Mouse (Mus musculus): Measurements from ENCODE around the gene Klhl13.

Klhl13 gene

DNA sequence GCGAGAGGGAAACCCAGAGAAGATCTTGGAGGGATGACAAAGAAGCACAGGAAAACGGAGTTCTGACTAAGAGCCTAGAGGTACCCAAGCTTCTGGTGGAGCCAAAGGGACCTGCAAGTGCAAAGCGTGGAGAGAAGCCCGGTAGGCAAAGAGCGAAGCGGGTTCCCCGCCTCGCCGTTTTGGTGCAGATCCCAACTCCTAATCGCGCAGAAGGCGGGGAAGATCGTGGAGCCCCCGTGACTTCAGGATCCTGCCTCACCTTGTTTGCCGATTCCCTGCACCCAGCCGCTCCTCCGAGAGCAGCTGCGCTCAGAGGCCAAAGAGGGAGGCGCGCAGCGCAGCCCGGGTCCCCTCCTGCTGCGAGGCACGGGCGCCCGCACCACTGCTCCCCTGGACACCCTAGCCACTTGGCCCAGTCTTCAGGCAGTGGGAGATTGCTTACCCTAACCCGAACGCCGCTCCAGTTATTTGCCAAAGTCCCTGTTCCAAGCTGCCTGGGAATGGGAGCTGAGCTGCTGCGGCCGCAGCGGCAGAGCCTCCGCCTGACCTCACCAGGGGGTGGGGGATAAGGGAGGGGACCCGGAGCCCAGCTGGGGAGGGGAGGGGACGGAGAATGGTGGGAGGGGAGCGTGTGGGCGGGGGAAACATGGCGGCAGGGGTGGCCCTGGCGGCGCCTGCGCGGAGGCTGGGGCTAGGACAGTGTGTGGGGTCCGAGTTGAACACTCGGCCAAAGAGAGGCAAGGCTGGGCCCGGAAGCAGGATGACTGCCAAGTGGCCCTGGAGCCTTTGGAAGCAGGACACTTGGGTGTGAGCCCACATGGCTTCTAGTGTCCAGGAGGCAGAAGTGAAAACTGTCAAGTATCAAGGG lies at the start of gene Klhl13:
Gene Klhl13, minus strand, starts transcription at position 569 of the 868 bp plus-strand sequence.
- DNase-seq (ENCODE audit: low spot score in 2 of 2): peak; percentile 10 to 20

DNA sequence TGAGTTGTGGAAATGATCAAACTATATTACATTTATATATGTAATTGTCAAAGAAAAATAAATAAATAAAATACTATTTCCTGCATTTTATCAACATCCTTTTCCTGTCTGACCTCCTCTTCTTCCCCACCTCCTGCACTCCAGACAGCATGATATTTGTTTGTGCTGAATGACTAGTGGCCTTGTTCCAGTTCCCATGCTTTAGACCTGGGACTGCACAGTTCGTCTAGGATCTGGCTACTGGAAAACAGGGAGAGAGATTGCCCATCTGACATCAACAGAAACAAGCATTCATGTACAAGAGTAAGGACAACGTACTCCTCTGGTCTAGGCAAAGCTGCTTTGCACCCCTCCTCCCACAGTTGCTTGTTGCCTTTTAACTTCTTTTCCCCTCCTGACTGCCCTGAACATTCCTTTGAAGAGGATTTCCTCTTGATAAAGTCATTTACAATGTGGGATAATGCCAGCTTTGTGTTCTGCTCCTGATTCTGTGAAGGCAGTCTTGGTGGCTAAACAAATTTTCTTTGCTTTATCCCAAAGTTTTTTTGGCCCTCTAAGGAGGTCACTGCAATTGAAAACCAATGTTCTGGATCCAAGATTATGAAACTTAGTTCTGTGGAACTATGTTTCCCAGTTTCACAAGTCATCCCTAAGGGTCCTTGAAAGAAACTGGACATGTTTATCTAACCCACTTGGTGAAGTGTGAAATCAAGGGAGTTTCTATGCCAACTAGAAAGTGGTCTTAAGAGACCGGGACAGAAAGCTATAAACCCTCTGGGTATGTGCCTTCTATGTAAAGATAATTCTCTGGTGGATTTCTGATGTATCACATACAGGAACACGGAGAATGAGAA lies 44.6 kb upstream of the Klhl13 start:
- DNase-seq (ENCODE audit: low spot score in 2 of 2): no peak

DNA sequence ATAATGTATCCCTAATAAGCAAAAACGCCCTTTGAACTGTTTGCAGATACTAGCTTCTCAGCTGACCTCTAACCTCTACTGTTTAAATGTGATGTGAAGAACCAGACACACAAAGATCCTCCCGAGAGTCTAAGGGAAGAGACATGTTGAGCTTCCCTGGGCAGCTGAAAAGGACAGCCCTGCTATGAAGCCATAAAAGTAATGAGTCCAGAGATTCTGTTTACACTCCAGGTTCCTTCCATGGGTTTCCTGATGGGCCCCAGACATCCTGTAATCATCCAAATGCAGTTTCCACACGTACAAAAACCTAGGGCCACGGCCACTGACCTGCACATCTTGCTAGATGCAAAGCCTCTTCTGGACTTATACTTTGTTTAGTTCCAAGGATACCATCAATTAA lies 23.8 kb upstream of the Klhl13 start:
- no peak for DNase-seq (ENCODE audit: low spot score in 2 of 2)

DNA sequence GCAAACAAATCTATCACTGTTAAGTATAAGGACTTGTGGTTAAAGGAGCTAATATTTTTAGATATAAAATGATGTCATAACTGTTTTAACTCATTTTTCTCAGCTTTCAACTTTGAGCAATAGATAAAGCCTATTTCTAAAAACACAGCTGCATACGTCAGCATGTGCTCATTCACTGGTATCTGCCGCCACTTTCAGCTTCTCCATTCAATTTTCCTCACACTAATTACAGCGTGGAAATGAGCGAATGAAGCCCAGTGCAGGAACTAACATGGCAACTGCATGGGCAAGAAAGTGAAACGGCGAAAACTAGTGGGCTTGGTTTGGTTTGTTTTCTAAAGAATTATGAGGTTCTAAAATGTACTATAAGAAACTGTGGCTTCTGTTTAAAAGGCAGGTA lies 1.4 kb downstream of the Klhl13 start:
- no peak for DNase-seq (ENCODE audit: low spot score in 2 of 2)

DNA sequence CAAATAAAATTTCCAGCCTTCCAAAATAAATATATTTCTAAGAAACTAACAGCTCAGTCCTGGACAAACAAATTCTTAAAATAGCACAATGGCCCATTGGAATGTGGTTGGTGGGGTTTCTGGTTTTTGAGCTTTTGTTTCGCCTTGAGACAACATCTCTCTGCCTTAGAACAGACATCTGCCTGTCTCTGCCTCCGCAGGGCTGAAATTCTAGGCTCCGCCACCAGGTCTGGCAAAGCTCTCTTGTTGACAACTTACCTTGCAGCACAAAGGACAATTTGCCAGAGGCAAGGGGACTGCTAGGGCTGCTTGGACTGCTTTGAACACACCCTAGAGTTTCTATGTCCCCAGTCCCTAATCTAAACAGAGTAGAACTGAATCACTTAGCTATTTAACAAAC lies 4.4 kb downstream of the Klhl13 start:
- DNase-seq (ENCODE audit: low spot score in 2 of 2): no peak

DNA sequence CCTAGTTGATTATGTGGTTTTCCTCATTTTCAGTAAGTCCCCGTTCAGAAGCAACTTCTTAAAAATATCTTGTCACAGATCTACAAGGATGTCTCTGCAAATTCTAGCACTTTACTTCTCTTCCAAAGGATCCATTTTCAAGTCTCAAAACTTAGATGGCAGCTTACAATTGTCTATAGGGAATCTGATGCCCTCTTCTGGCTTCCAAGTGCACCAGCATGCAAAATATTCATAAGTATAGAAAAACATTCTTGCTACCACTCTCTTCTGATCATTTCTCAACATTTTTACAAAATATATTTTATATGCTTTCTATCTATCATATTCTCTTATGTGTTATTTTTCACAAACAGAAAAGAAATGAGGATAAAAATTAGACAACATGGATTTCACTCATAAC lies 14.8 kb downstream of the Klhl13 start:
- DNase-seq (ENCODE audit: low spot score in 2 of 2): no peak

DNA sequence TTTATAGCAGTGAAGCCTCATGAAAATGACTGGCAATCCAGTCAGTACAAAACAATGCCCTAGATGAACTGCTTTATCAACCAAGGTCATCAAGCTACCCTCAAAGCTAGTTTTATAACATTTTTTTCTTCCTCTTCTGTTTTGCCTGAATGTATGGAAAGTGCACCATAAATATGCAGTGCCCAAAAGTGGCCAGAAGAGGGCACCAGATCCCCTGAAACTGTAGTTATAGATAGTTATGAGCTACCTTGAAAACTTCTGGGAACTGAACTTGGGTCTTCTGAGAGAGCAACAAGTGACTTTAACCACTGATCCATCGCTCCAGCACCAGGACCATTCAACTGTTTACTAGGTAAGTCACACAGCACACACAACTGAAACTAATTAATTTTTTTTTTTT lies 36.8 kb downstream of the Klhl13 start:
- peak; percentile 1 to 3 for DNase-seq (ENCODE audit: low spot score in 2 of 2)

DNA sequence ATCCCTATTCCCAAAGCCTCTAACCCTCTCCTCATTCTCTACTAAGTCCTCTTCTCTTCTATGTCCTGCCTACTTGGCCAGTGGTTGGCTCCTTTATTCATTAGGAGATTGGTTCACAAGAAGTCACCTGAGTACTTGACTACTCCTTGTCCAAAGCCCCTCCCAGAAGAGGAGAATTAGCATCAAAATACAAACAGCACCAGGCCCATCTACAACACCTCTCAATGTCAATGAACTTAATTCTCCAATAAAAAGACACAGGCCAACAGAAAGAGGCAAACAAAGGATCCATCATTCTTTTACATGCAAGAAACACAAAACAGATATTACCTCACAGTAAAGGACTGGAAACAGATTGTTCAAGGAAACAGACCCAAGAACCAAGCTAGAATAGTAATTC lies 46.0 kb downstream of the Klhl13 start:
- DNase-seq (ENCODE audit: low spot score in 2 of 2): no peak

DNA sequence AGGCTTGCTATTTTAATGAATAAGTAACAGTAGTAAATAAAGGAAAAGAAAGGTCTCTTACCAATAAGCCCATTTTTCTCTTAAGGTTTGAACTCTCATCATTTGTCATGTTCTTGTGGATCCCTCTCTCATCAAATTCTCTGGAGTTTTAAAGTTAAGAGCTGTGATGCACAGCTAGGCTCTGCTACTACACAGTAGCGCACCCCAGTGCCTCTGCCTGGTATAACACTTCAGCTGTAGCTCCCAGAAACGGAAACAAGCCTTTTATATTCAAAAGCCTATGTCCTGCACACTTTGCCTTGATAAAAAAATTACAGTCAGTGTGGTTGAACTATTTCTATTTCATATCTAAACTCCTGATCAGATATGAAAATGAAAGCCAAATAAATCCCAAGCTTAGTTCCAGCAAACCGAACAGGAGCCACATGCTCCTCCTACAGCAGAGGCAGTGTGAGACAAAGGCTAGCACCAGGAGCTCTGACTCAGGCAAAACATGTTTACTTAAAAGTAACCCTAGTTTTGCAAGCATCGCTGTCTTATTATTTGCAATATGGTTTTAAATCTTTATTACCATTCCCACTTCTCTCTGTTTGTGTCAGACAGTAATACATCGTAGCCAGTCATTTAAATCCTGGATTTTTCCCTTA lies 68.8 kb downstream of the Klhl13 start:
- DNase-seq (ENCODE audit: low spot score in 2 of 2): peak; percentile 66 to 67

DNA sequence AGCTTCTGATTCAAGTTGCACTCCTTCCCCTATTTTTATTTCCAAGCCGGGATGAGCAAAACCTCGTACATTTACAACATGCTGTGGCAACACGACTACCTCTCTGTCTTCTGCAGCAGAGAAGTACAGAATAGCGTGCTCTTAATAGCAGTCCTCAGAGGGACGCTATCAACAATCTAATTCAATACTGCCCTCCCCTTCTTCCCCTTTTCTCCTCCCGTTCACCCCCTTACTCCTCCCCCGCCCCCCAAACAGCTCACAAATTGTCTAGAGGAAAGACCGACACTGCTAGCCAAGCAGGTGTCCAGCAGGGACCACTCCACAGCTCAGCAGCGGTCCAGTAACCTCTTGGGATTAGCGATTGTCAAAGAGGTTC lies 79.5 kb downstream of the Klhl13 start:
- no peak for DNase-seq (ENCODE audit: low spot score in 2 of 2)

DNA sequence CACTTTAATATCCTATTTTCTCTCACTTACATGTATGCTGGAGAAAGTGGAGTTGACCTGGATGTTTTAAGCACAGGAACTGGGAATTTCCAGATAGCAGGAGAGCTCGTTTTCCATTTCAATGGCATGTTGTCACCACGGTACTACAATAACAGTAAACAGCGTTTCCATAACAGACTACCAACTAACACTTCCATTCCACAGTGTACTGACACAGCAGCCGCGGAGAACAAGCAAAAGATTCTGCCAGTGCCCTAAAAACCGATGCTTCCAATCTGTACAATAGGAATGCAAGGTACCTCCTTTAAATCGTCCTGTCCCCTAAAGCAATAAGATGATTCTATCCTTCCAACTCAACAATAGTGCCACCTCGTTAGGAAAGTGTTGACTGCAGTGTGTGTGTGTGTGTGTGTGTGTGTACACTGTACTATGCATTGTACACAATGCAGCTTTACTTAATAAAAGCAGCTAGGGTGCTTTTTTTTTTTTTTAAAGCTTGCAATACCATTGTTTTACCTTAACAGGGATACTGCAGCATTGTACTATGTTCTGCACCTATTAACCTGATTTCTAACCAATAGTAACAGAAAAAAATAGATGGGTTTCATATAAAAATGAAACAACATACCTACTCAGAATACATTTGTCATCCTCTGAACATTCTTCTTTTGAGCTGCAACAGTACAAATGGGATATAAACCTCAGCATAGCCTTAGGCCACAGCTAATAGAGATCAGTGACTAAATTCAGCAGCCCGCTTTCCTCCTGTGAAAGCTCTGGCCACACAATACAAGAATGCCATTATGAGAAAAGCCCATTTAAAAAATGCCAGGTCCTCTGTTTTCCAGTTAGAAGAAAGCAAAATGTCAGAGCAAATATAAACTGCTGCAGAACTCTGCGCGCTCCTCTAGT lies 80.1 kb downstream of the Klhl13 start:
- no peak for DNase-seq (ENCODE audit: low spot score in 2 of 2)

DNA sequence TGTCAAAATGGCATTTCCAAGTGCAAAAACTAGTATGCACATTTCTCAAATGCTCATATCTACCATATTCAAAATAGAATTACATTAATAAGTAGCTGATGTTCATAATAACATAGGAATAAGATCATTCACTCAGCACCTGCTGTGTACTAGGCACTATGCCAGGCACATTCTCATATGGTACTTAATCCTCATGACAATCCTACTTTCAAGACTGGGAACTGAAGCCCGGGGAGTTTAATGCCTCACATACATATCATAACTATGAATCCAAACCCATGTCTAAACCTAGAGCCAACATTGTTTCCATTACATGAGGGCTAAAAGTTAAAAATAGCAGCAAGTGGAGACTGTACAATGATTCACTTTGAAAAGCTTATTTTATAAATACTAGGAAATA lies 97.3 kb downstream of the Klhl13 start:
- no peak for DNase-seq (ENCODE audit: low spot score in 2 of 2)

DNA sequence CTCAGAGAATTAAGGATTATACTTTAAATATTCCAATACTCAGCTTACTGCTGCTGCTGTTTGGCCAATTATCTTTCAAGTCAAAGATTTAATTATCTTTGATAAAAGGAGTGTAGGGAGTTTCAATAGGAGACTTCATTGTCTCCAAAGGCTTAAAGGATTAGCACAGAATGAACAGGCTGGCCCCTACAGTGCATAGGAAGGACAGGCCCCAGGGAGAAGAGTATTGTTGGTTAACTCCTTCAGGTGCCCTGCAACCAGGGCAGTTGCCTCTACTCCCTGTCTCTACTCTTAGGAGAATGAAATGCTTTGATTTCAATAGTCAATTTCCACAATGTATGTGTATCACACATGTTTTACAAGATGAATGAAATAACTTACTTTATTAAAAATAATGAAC lies 116.1 kb downstream of the Klhl13 start:
- no peak for DNase-seq (ENCODE audit: low spot score in 2 of 2)
